Mouse (Mus musculus): ENCODE results near the gene Bag3.

- TF ChIP-seq USF2 (conservative IDR thresholded peaks at IDR 0.05; ENCODE audit: low read depth, low read length) (no peak), CTCF (conservative IDR thresholded peaks at IDR 0.05 in 1 of 2, IDR thresholded peaks at IDR 0.05 in 1 of 2; ENCODE audit: low read depth in 2 of 2, low read length in 2 of 2) (no peak), POLR2A (IDR thresholded peaks at IDR 0.05; ENCODE audit: low read depth, low read length) (no peak), ZMIZ1 (IDR thresholded peaks at IDR 0.05; ENCODE audit: low read depth, low read length) (no peak), TCF12 (IDR thresholded peaks at IDR 0.05; ENCODE audit: low read depth, low read length) (no peak), ZKSCAN1 (IDR thresholded peaks at IDR 0.05; ENCODE audit: borderline replicate concordance, low read depth, low read length) (no peak), UBTF (IDR thresholded peaks at IDR 0.05; ENCODE audit: low read depth, low read length) (no peak), MAZ (IDR thresholded peaks at IDR 0.05; ENCODE audit: low read depth, low read length) (no peak)
Measured at GRCm38 (mm10) chr7:128592936-128593241, 69.5 kb downstream of the Bag3 start.
